Mouse (Mus musculus): ENCODE measurements at regions not wholly inside any gene's neighbourhood (a gene's known extent, or its start where the extent isn't known, plus 50 kb on each side); places are given as distances from the start of the nearest gene placed in this dataset.
"Not testable (repeated sequence)": the region's sequence is repeated elsewhere in the genome, so short reads cannot be mapped to it uniquely, and the experiment has no call there.

GRCm38 (mm10) chr13:5952863-5953262 lies 91.6 kb downstream of the Klf6 start:
- Histone ChIP-seq H3K27me3 (ENCODE audit: control insufficient read depth in 1 of 2, insufficient read depth in 2 of 2, low read length in 2 of 2) (no peaks in the 10 kb centered on the region), H3K4me1 (ENCODE audit: control insufficient read depth in 1 of 2, insufficient read depth in 2 of 2, low read length in 2 of 2) (no peaks in the 10 kb centered on the region), H3K27ac (ENCODE audit: control insufficient read depth, low read depth, low read length) (no peak overlapping the region), H3K9me3 (replicated peaks; ENCODE audit: insufficient read depth, low read length) (no peaks in the 10 kb centered on the region), H3K79me2 (ENCODE audit: control insufficient read depth, insufficient read depth, low read length, poor library complexity) (no peaks in the 10 kb centered on the region), H3K9ac (ENCODE audit: control insufficient read depth, low read depth, low read length, poor library complexity, severe bottlenecking) (no peak overlapping the region), H3K4me3 (ENCODE audit: control insufficient read depth in 1 of 2, insufficient read depth in 1 of 2, low read depth in 2 of 2, low read length in 2 of 2) (no peak overlapping the region), H3K36me3 (ENCODE audit: control insufficient read depth in 1 of 2, insufficient read depth in 2 of 2, low read length in 2 of 2) (no peaks in the 10 kb centered on the region)
- no peak for DNase-seq (ENCODE audit: low read depth, low spot score)
- TF ChIP-seq UBTF (IDR thresholded peaks at IDR 0.05; ENCODE audit: borderline replicate concordance, insufficient read depth, low read depth, low read length) = no peak
- TF ChIP-seq JUND (IDR thresholded peaks at IDR 0.05; ENCODE audit: low read depth, low read length) = no peak
- no peak for TF ChIP-seq E2F4 (IDR thresholded peaks at IDR 0.05; ENCODE audit: borderline replicate concordance, low read depth, low read length)
- TF ChIP-seq SIN3A (IDR thresholded peaks at IDR 0.05; ENCODE audit: low read length) = no peak

DNA sequence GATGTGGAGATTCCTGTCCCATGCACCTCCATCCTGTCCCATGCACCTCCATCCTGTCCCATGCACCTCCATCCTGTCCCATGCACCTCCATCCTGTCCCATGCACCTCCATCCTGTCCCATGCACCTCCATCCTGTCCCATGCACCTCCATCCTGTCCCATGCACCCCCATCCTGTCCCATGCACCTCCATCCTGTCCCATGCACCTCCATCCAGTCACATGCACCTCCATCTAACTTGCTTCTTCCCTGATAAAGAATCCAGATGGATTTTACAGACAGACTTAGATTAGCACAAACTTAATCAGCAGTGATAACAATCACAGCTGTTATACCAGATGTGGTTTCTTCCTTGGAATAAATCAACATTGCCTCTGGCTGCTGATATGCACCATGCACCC lies 93.8 kb downstream of the Klf6 start:
- not testable (repeated sequence) for H3K36me3 ChIP-seq (ENCODE audit: control insufficient read depth in 1 of 2, insufficient read depth in 2 of 2, low read length in 2 of 2); H3K4me1 ChIP-seq (ENCODE audit: control insufficient read depth in 1 of 2, insufficient read depth in 2 of 2, low read length in 2 of 2); H3K27ac ChIP-seq (ENCODE audit: control insufficient read depth, low read depth, low read length); H3K27me3 ChIP-seq (ENCODE audit: control insufficient read depth in 1 of 2, insufficient read depth in 2 of 2, low read length in 2 of 2); H3K4me3 ChIP-seq (ENCODE audit: control insufficient read depth in 1 of 2, insufficient read depth in 1 of 2, low read depth in 2 of 2, low read length in 2 of 2); DNase-seq (ENCODE audit: low read depth, low spot score); H3K9me3 ChIP-seq (replicated peaks; ENCODE audit: insufficient read depth, low read length); H3K9ac ChIP-seq (ENCODE audit: control insufficient read depth, low read depth, low read length, poor library complexity, severe bottlenecking); H3K79me2 ChIP-seq (ENCODE audit: control insufficient read depth, insufficient read depth, low read length, poor library complexity)

GRCm38 (mm10) chr13:5956145-5956544 lies 94.9 kb downstream of the Klf6 start:
- TF ChIP-seq SIN3A (IDR thresholded peaks at IDR 0.05; ENCODE audit: low read length) (no peak), ZMIZ1 (IDR thresholded peaks at IDR 0.05; ENCODE audit: low read depth, low read length) (no peak), CHD1 (IDR thresholded peaks at IDR 0.05; ENCODE audit: low read depth, low read length) (no peak), ELF1 (IDR thresholded peaks at IDR 0.05; ENCODE audit: low read depth, low read length) (no peak), TBP (IDR thresholded peaks at IDR 0.05; ENCODE audit: low read depth, low read length) (no peak), MAFK (IDR thresholded peaks at IDR 0.05; ENCODE audit: borderline replicate concordance, low read depth, low read length) (no peak), SMC3 (IDR thresholded peaks at IDR 0.05; ENCODE audit: low read depth, low read length) (no peak), POLR2AphosphoS5 (IDR thresholded peaks at IDR 0.05; ENCODE audit: borderline replicate concordance, low read depth, low read length) (no peak), MAZ (IDR thresholded peaks at IDR 0.05; ENCODE audit: low read depth, low read length) (no peak), ZC3H11A (IDR thresholded peaks at IDR 0.05; ENCODE audit: low read depth, low read length) (no peak), CTCF (IDR thresholded peaks at IDR 0.05 in 2 of 3, conservative IDR thresholded peaks at IDR 0.05 in 1 of 3; ENCODE audit: control insufficient read depth in 1 of 3, insufficient read depth in 1 of 3, low read depth in 2 of 3, low read length in 3 of 3, poor library complexity in 1 of 3, severe bottlenecking in 1 of 3) (no peak)
- no peak overlapping the region for H3K4me3 ChIP-seq (ENCODE audit: control insufficient read depth in 1 of 2, insufficient read depth in 1 of 2, low read depth in 2 of 2, low read length in 2 of 2)
- H3K4me1 ChIP-seq (ENCODE audit: control insufficient read depth in 1 of 2, insufficient read depth in 2 of 2, low read length in 2 of 2) = no peaks in the 10 kb centered on the region
- no peaks in the 10 kb centered on the region for H3K9me3 ChIP-seq (replicated peaks; ENCODE audit: insufficient read depth, low read length)
- H3K79me2 ChIP-seq (ENCODE audit: control insufficient read depth, insufficient read depth, low read length, poor library complexity) = no peaks in the 10 kb centered on the region
- H3K27ac ChIP-seq (ENCODE audit: control insufficient read depth, low read depth, low read length) = no peak overlapping the region
- H3K36me3 ChIP-seq (ENCODE audit: control insufficient read depth in 1 of 2, insufficient read depth in 2 of 2, low read length in 2 of 2) = no peaks in the 10 kb centered on the region
- no peaks in the 10 kb centered on the region for H3K27me3 ChIP-seq (ENCODE audit: control insufficient read depth in 1 of 2, insufficient read depth in 2 of 2, low read length in 2 of 2)
- no peak for DNase-seq (ENCODE audit: low read depth, low spot score)
- H3K9ac ChIP-seq (ENCODE audit: control insufficient read depth, low read depth, low read length, poor library complexity, severe bottlenecking) = no peak overlapping the region
